Mouse (Mus musculus): Measurements from ENCODE around the gene Prmt7.

Prmt7 gene

DNA sequence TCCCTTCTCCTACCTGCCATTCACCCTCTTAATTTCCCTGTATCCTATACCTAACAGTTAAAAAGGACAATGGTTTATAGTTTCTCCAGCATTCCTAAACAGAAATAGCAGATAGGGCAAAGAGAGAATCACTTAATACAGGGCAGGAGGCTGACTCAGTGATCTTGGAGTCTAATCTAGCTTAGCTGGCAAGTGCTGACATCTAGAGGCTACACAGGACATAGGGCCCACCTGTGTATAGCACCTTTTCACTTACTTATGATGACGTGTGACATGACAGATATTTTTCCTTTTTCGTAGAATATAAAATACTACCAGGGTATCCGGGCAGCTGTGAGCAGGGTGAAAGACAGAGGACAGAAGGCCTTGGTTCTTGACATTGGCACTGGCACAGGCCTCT, 8.9 kb downstream of the Prmt7 start:
- in situ Hi-C loops (cut with MboI; ENCODE audit: low sequenced_read_pairs): no loop called here

DNA sequence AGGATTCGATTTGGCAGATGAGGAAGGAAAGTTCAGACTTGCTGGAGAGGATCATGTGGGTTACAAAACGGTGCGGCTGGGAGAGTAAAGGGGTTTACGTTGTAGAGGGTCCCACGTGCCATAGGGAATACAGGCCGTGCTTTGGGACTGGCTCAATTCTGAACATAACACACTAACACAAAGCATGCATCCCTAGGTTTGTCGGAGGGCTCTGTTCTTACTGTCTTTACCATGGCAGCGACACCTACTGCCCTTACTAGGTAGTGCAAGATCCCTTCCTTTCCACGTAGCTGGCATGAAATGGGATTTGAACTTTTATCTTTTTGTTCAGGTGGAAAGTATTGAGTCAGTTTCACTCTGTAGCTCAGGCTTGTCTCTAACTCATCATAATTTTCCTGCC, 15.9 kb downstream of the Prmt7 start:
- in situ Hi-C loops (cut with MboI; ENCODE audit: low sequenced_read_pairs): no loop called here

DNA sequence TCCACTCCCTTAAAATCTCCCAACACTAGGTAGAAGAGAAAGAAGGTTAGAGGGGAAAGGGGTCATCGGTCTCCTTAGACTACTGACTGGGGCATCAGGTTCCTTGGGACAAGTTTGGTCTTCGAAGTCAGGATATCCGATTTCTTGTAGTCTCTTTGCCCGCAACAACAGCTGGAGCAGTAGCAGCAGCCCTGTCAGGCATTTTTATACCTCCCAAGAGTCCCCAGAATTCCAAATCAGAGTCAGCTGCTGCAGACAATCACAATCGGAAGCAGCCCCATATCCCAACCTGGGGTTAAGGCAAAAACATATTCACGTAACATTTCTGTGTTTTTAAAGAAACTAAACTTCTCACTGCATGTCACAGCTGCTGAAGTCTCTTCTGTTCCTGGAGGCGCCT, 20.8 kb downstream of the Prmt7 start:
- in situ Hi-C loops (cut with MboI; ENCODE audit: low sequenced_read_pairs): no loop called here

DNA sequence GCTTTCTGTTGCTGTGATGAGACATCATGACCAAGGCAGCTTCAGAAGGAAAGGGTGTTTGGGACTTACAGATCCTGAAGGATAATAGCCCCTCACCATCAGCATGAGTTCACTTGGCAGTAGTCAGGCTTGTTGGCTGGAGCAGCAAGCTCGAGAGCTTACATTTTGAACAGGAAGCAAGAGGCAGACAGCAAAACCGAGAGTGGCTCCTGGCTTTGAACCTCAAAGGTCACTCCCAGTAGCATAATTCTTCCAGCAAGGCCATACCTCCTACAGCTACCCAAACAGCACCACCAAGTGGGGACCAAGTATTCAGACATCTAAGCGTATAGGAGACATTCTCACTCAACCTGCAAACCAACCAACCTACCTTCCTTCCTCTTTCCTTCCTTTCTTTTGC, 22.0 kb downstream of the Prmt7 start:
- in situ Hi-C loops (cut with MboI; ENCODE audit: low sequenced_read_pairs): no loop called here

DNA sequence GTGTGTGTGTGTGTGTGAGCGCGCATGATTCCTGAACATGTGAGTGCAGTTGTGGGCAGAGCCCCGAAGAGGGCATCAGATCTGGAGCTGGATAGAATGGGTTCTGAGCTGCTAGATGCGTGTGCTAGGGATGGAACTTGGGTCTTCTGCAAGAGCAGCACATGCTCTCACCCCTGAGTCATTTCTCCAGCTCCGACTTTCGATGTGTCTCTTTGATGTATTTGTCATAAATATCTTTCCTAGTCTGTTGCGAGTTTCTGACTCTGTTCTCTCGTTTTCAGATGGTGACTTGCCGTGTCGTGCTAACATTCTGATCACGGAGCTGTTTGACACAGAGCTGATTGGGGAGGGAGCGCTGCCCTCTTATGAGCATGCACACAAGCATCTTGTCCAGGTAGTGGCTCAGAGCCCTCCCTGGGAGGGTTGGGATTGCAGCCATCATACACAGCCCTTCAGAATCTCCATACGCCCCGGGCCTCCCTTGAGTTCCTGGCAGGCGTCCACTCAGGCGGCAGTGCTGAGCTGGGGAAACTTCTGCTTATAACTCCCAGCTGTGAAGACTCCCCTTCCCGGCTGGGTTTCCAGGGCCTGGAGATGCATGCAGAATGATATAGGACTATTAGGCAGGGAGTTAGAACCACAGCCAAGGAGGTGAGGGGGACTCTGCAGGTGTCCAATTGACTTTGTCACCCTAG, 24.0 kb downstream of the Prmt7 start:
- in situ Hi-C loops (cut with MboI; ENCODE audit: low sequenced_read_pairs): no loop called here

DNA sequence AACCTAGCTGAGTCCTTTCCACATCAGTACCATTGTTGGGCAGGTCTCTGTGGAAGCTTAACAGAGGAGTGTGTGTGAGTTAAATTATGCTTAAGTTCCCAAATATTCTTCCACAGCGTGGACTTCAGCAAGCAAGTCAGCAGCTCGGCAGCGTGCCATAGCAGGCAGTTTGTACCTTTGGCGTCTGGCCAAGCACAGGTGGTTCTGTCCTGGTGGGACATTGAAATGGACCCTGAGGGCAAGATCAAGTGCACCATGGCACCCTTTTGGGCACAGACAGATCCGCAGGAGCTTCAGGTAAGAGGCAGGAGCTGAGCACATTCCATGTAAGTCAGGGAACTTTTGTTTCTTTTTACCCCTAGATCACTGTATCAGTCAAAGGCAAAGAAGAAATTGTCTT, 26.4 kb downstream of the Prmt7 start:
- in situ Hi-C loops (cut with MboI; ENCODE audit: low sequenced_read_pairs): no loop called here

DNA sequence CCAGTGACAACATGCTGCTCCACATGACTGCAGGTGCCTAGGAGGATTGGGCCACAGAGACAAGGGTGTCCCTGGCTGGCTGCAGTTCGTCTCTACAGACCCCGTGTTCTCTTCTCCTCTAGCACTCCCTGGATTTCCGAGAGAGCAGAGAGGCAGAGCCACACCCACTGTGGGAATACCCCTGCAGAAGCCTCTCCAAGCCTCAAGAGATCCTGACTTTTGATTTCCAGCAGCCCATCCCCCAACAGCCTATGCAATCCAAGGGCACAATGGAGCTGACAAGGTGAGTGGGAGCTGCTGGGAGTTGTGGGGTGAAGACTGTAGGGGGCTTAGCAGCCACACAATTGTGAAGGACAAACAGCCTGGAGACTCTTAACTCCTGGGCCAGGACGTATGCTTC, 39.5 kb downstream of the Prmt7 start:
- in situ Hi-C loops (cut with MboI; ENCODE audit: low sequenced_read_pairs): no loop called here

DNA sequence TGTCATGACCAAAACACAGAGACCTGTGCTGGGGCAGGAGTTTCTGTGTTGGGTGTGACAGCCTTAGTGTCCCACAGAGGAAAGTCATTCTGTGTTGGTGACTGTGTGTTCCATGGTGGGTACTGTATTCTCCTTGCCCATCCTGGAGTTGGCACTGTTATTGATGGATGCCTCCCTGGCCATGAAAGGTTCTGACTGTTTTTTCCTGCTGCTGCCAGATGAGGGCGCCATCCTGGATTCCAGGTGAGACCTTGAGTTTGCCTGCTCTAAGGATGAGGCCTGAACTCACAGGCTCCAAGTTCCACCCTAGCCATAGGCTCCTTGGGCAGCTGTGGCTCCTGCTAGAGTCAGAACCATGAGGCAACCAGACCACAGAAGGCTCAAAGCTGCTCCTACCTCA, 47.4 kb downstream of the Prmt7 start:
- in situ Hi-C loops (cut with MboI; ENCODE audit: low sequenced_read_pairs): no loop called here

DNA sequence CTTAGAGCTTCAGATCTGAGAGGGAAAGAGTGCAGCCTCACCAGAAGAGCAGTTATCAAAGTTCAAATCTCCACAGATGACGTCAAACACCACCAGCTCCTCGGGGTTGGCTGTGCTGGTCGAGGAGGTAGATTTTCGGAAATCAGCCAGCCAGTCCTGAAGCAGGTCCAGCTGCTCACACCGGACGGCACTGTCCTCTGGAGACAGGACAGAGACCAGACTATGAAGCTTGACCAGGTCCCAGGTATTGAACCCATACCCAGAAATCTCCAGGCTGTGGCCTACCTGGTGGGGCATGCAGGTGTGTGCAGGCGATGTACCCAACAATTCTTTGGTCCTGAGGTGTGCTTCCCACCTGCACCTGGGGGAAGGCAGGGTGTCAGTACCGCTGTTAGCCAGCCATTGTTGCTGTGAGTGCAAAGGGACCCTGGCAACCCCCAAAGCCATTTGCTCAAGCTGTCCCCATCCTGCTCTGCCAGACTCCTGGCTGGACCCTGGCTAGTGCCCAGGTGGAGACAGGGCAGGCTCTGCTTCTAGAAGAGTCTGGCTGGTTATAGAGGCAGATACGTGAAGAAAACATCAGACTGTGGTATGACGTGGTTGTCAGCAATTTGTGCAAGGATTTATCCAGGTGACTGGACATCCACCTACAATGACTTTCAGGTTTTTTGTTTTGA, 49.0 kb downstream of the Prmt7 start:
- in situ Hi-C loops (cut with MboI; ENCODE audit: low sequenced_read_pairs): no loop called here

DNA sequence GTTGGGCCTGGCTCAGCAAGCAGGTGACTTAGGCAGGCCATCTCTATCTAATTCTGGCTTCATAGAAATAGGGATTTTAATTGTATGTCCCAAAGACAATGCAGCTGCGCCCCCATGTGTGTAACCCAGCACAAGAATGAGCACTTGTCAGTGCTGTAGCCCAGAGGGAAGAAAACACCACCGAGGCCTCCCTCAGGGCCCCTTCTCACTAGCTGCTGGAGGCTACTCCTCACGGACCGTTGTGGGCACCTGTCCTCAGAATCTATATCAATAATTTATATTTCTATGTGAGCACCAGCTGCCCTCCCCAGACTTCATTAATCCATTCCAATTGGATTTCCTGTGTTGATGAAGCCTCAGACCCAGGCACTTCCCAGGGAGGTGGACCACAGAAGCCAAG, 50.2 kb downstream of the Prmt7 start:
- in situ Hi-C loops (cut with MboI; ENCODE audit: low sequenced_read_pairs): no loop called here

DNA sequence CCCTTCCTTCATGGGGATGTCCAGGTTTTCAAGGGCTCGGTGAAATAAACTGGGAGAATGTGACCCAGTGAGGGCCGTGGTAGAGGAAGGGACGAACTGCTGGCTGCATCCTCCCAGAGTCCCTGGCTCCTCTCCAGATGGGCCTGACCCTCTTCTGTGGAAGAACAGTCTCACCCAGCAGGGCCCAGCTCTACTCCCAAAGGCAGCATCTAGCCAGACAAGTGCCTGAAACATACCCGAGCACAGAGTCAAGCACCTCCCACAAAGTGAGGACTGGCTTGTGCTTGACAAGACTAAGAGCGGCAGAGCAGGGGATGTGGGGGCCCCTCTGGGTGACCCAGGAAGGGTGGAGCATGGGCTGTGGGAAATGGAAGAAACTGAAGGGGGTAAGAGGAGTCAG, 51.6 kb downstream of the Prmt7 start:
- in situ Hi-C loops (cut with MboI; ENCODE audit: low sequenced_read_pairs): no loop called here

DNA sequence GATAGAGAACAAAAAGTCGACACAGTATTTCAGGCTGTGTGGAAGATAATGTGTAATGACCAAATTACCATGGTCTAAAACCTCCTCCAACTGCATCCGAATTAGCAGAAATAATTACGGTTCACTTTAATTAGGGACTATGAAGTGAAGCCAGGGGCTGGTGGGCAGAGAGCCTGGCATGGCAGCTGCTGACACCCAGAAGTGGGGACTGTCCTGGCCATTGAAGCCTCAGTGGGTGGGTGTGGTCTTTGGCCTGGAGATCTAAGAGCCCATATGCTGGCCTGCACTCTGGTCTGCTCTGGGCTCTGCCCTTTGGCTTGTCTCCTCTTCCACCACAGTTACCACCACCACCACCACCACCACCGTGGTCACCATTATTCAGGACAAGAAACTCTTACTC, 53.2 kb downstream of the Prmt7 start:
- in situ Hi-C loops (cut with MboI; ENCODE audit: low sequenced_read_pairs): no loop called here

DNA sequence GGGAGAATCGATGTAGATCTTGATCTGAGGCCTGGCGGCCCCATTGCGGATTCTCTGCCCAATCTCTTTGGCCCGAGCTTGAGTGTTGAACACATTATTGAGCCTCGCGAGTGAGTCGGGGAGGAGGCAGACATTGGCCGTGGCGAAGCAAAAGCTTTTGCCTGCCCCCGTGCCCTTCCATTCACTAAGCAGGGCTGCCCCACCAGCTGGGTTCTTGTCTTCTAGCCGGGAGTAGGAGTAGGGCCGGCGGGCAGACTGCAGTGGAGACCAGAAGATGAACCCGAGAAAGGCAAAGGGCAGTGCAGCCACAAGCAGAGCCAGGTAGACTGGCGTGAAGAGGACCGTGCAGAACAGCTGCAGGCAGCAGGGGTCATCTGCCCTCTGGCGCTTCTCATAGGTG, 54.7 kb downstream of the Prmt7 start:
- in situ Hi-C loops (cut with MboI; ENCODE audit: low sequenced_read_pairs): no loop called here

DNA sequence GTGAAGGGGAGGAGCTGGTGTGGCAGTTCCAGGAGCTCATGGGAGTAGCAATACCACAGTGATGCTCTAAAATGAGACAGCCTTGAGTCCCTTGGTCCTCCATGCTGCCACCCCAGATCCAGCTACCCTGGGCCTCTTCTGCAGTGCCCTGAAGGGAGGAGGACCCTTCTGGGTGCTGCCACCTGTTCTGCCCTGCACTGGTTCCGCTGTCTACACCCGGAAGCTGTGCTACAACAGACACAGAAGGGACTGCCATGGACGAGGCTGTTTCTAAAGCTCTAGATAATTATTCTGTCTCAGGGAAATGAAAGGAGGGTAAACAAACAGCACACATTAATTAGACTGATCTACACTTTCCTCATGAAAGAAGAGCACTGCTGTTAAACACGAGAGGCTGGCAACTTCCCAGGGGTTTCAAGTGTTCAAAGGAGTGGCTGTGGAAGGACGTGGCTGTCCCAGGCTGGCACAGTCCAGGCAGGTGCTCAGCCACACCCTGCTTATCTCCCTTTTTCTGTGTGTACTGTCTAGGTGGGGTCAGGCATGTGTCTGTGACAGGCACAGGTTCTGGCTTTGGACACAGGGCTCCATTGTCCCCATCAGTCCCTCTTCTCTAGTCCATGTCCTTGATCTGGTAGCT, 58.1 kb downstream of the Prmt7 start:
- in situ Hi-C loops (cut with MboI; ENCODE audit: low sequenced_read_pairs): no loop called here

DNA sequence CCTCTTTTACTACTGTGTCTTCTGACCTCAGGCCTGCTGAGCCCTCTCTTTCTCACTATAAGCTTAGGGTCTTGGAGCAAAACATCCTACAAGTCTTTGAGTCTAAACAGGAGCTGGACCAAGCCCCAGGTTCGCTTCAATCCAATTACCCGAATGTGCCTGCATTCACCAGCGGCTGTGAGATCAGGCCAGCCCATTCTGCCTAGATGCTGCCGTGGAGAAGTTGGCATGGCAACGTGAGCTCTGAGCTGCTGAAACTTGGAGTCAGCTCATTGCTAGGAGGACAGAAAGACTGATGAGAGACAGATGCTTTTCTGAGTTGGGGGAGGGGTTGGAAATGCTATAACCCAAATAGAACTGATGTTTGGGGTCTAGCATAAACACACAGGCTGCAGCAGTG, 60.1 kb downstream of the Prmt7 start:
- in situ Hi-C loops (cut with MboI; ENCODE audit: low sequenced_read_pairs): no loop called here

DNA sequence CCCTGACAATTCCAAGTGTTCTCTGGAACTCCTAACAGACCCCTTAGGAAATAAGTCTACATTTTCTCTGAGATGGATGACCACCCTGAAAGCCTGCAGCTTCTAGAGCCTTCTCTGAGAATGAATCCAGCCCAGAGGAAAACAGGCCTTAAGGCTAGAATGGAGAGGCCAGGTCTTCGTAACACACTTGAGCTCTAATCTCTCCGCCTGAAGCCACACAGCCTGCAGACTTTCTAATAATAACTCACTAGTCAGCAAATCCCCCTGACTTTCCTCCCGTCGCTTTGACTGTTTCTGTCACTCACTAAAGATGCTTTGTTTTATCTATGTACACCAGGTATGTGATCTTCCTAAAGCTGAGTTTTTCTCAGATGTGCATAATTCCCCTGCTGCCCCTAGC, 60.6 kb downstream of the Prmt7 start:
- in situ Hi-C loops (cut with MboI; ENCODE audit: low sequenced_read_pairs): no loop called here

DNA sequence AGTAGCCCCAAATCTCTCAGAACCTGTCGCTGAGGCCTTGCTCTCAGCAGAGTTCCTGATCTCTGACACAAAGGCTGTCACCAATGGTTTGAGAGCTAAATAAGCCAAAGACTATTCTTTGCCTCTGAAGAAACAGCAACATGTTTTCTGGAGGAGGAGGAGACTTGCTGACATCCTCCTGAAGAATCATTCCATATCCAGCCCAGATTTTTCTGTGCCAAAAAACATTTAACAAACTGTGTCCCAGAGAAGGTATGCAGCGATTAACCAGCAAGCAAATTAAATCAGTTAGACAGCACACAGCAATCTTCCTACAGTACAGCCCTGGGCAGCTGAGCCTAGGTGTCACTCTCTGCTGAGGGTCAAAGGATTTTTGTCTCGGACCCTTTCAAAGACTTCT, 62.7 kb downstream of the Prmt7 start:
- in situ Hi-C loops (cut with MboI; ENCODE audit: low sequenced_read_pairs): no loop called here

DNA sequence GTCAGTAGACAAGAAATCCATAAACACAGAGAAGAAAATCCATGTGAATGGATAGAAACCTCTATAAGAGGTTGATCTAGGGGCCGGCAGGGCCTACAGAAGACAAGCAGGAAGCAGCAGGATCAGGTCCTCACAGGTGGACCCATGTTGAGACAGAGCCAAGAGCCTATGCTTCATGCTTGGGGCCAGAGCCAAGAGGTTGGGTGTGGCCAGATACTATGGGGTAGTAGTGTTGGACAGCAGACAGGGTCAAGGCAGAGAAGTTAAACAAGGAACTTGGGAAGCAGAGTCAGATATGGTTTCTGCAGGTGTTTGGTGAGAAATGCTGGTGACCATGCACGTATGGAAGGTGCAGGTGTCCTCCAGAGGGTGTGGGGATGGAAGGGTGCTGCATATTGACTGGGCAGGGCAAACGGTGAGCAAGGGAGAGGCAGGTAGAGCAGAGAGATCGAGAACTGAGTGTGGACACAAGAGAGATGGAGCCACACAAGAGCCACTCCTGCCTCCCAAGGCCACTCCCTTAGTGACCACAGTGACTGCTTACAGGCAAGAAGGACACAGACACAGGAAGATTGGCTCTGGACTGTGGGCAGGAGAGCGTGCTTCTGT, 66.1 kb downstream of the Prmt7 start:
- in situ Hi-C loops (cut with MboI; ENCODE audit: low sequenced_read_pairs): no loop called here

DNA sequence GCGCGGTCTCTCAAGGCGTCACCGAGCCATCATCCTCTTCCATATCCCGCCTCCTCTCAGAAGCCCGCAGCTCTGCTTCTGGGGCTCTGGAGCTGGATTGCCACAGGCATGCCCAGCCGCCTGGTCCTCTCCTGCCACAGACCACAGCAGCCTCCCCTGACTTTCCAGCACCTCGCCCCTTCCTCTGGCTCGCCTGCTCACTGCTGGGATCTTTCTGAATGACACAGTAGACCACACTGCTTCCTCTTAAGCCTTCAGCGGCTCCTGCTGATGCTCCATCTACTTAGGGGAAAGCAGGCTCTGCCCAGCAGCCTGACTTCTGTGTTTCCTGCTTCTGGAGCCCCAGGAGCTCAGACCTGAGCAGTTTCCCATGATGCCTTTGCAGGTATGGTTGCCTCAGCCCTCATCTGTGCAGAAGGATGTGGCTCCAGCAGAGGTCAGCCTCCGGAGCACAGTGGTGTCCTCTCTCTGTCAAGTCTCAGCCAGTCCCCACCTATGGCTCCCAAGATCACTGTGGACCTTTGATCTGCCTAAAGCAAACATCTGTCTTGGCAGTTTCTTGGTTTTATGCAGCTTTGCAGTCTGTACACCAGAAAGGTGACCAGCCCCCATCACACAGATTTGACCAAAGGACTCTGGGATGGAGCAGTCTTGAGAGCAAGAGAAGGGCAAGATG, 67.8 kb downstream of the Prmt7 start:
- in situ Hi-C loops (cut with MboI; ENCODE audit: low sequenced_read_pairs): no loop called here

DNA sequence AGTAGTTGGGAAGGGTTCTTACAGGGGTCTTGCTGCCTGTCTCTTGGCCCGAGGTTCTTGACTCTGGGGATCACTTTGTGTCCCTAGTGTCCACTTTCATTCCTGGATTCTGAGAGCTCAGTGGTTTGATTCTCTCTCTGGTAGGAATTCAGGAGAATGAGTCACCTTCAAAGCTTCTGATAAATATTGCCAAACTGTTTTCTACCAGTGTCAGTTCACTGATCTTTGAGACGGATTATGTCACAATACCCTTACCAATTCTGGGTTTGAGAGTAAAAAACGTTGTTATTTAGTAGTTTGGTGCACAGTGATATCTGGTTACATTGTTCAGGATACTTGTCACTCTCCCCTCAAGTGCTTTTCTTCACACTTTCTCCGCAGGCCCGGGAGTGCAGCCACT, 69.4 kb downstream of the Prmt7 start:
- in situ Hi-C loops (cut with MboI; ENCODE audit: low sequenced_read_pairs): no loop called here

DNA sequence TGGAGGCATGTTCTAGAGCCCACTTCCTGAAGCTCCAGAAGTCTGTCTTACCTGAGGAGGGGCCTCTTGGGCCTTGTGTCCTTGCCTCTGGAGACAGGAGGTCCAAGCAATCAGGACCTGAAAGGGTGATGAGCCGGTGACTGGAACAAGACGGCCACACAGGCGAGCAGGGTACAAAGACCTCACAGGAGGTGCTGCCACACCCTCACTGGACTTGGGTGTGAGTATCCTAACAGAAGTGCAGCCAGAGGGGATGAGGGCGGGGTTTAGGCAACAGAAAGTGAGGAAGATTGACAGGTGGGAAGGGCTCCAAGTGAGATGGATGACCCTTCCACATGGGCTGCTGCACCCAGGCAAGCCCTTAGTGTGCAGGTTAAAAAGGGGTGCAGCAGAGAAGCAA, 70.1 kb downstream of the Prmt7 start:
- in situ Hi-C loops (cut with MboI; ENCODE audit: low sequenced_read_pairs): no loop called here

DNA sequence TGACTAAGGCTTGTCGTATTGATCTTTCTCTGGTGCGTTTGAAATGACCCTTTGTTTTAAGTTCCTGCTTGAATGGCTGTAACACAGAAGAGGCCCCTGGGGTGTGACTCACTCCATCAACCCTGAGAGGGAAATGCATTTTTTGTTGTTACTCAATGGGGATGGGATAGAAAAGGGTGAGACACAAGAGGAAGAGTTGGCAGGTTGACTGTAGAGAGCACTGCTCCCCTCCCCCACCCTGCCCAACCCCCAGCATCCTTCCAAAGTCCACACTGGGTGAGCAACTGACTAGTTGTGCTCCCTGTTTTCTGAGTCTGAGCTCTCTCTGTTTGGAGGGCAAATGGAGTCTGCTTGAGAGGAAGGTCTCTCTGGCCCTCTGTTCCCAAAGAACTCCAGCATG, 76.7 kb downstream of the Prmt7 start:
- in situ Hi-C loops (cut with MboI; ENCODE audit: low sequenced_read_pairs): no loop called here
